In genomic region chr5:124777178-124777709, GRCm38 (mm10) we compare ENCODE assay signal across 9 mouse cellular contexts. TPM values are rescaled to one million over a fixed set of nuclear protein-coding genes. Genes with fewer than 3 reads are reported as not detected.
A peak's percentile ranks its signal among the peaks of the same experiment; 100 is the strongest.
DNase-seq lines count a peak whose midpoint lies in the region; ATAC-seq and TF ChIP-seq lines count a peak whose summit lies in the region.
"Had no signal": no experiment of that assay in that cellular context is flagged by ENCODE, and none has a peak within 500 bp of the region (broad histone marks: within the 10 kb centered on the region; RNA-seq: fewer than 3 reads in every experiment).

No protein-coding gene starts in this region.

- H3K9me3 ChIP-seq in liver, embryonic 12.5 days (replicated peaks) = 0 out of 2 replicates have a peak, but pooled peaks cover 7% of the 10 kb centered on the region
- no peaks in the 10 kb centered on the region for H3K9me3 ChIP-seq in forebrain, embryonic 16.5 days (ENCODE audit: control insufficient read depth, low read length)
- H3K9me3 ChIP-seq: heart, embryonic 15.5 days had no signal

- intact Hi-C loops in left cerebral cortex, postnatal 10 days (cut with DNase I) = no loop called here

- no peak for ATAC-seq in liver, embryonic 12.5 days
- ATAC-seq in Patski = no peak
- no peak for ATAC-seq in forebrain, embryonic 16.5 days

- H3K36me3 ChIP-seq in liver, adult 2 months (ENCODE audit: control insufficient read depth, insufficient read depth, low read length) = no peaks in the 10 kb centered on the region
- H3K36me3 ChIP-seq in liver, embryonic 12.5 days = no peaks in the 10 kb centered on the region
- H3K36me3 ChIP-seq in forebrain, embryonic 16.5 days (ENCODE audit: control insufficient read depth, insufficient read depth) = no peaks in the 10 kb centered on the region
- H3K36me3 ChIP-seq: heart, embryonic 15.5 days had no signal

- in situ Hi-C loops in Patski (cut with MboI; ENCODE audit: low pct_unique_long_range_greater_than_20kb) = loop anchor here (5.0 kb wide), 1 partner anchor 95 kb away; no protein-coding TSS in a partner anchor

- no peak overlapping the region for H3K9ac ChIP-seq in liver, adult 2 months (ENCODE audit: low read depth, low read length)
- H3K9ac ChIP-seq in liver, embryonic 12.5 days = no peak overlapping the region
- no peak overlapping the region for H3K9ac ChIP-seq in forebrain, embryonic 16.5 days (replicated peaks; ENCODE audit: low read depth, low read length)
- H3K9ac ChIP-seq: heart, embryonic 15.5 days had no signal

- 62% methylated on average over 6 of the region's 6 CpGs for WGBS in liver, adult 2 months
- WGBS in liver, embryonic 12.5 days (ENCODE audit: insufficient replicate concordance) = 45% methylated on average over 6 of the region's 6 CpGs
- 59% methylated on average over 6 of the region's 6 CpGs for WGBS in forebrain, embryonic 16.5 days

- no peak overlapping the region for H3K27ac ChIP-seq in liver, adult 2 months (replicated peaks; ENCODE audit: insufficient read depth, low read depth, low read length)
- H3K27ac ChIP-seq in liver, embryonic 12.5 days = no peak overlapping the region
- H3K27ac ChIP-seq in forebrain, embryonic 16.5 days (ENCODE audit: low read length) = no peak overlapping the region
- H3K27ac ChIP-seq: heart, embryonic 15.5 days had no signal

- no peak overlapping the region for H3K4me3 ChIP-seq in liver, adult 2 months (ENCODE audit: insufficient read depth, low read depth, low read length)
- H3K4me3 ChIP-seq in liver, embryonic 12.5 days = no peak overlapping the region
- no peak overlapping the region for H3K4me3 ChIP-seq in forebrain, embryonic 16.5 days (replicated peaks; ENCODE audit: low read length)
- H3K4me3 ChIP-seq: heart, embryonic 15.5 days had no signal

- no peaks in the 10 kb centered on the region for H3K27me3 ChIP-seq in liver, adult 2 months (ENCODE audit: control insufficient read depth, insufficient read depth, low read length)
- no peaks in the 10 kb centered on the region for H3K27me3 ChIP-seq in liver, embryonic 12.5 days (replicated peaks)
- no peaks in the 10 kb centered on the region for H3K27me3 ChIP-seq in Patski
- no peaks in the 10 kb centered on the region for H3K27me3 ChIP-seq in forebrain, embryonic 16.5 days (replicated peaks; ENCODE audit: control insufficient read depth, insufficient read depth, low read length)

- TF ChIP-seq CTCF in liver, adult 2 months (IDR thresholded peaks at IDR 0.05; ENCODE audit: low read depth, low read length) = peak; percentile 78
- peak; percentile 98 for TF ChIP-seq CTCF in Patski (IDR thresholded peaks at IDR 0.05)

- TF ChIP-seq POLR2A in liver, adult 2 months (IDR thresholded peaks at IDR 0.05; ENCODE audit: extremely low read depth, insufficient read depth, low read length) = no peak

- DNase-seq in liver, adult 2 months (ENCODE audit: extremely low read depth, low read depth, low spot score) = peak; percentile 22
- peak; percentile 30 for DNase-seq in Patski (ENCODE audit: low read depth, low spot score)
- peak; percentile 78 for DNase-seq in cerebellum, adult 9-11 months
- DNase-seq in gastrocnemius, postnatal 4 days (ENCODE audit: low spot score in 2 of 2) = peak; percentile 40 to 62
- DNase-seq in left cerebral cortex, postnatal 10 days (ENCODE audit: extremely low spot score in 1 of 2, low spot score in 2 of 2) = peak; percentile 12 to 70
- DNase-seq in retina, embryonic 14.5 days (ENCODE audit: low spot score) = peak; percentile 81

- no peaks in the 10 kb centered on the region for H3K4me1 ChIP-seq in liver, adult 2 months (ENCODE audit: control insufficient read depth, insufficient read depth, low read length)
- H3K4me1 ChIP-seq in liver, embryonic 12.5 days = no peaks in the 10 kb centered on the region
- no peaks in the 10 kb centered on the region for H3K4me1 ChIP-seq in forebrain, embryonic 16.5 days (replicated peaks; ENCODE audit: control insufficient read depth, insufficient read depth, low read length)
- H3K4me1 ChIP-seq: heart, embryonic 15.5 days had no signal

- H3K4me2 ChIP-seq in liver, embryonic 12.5 days = no peak overlapping the region
- H3K4me2 ChIP-seq in forebrain, embryonic 16.5 days (ENCODE audit: low read length) = no peak overlapping the region
- H3K4me2 ChIP-seq: heart, embryonic 15.5 days had no signal

- no peaks in the 10 kb centered on the region for H3K79me2 ChIP-seq in liver, adult 2 months (ENCODE audit: control insufficient read depth, insufficient read depth, low read length)

- POLR2A ChIA-PET in Patski (lab: Charles Lee) = interaction anchor here (1.0 kb wide), 1 partner anchor 91 kb away, joined by 3 read pairs; no protein-coding TSS in a partner anchor

- CTCF ChIA-PET in Patski (lab: Charles Lee) = interaction anchor here (0.6 to 3.6 kb wide), 13 partner anchors 9 to 122 kb away, joined by 3 to 22 read pairs (median 3); no protein-coding TSS in a partner anchor

RNA-seq across cellular contexts. Expression of gene Dnah10, which starts 52.4 kb away (rescaled TPM):
- total RNA-seq in liver, adult 2 months (2014; rRNA removed) = not detected in 2 replicates
- polyA plus RNA-seq in liver, adult 2 months (2012; rRNA removed) = 0.02 TPM in 1 of 2 replicates, not detected in the other
- 0.01 TPM in 2 replicates for polyA plus RNA-seq in liver, embryonic 12.5 days (2016; fragmentation: Nextera tagmentation; extraction: Ambion mirVana)
- polyA plus RNA-seq in Patski (2021) = 0.03 TPM
- under 1 TPM; 0.10 TPM for total RNA-seq in gastrocnemius, postnatal 4 days (2021)
- total RNA-seq in left cerebral cortex, postnatal 10 days (2021) = under 1 TPM; 0.75 to 0.90 TPM
- 0.17 and 0.22 TPM in 2 replicates for polyA plus RNA-seq in forebrain, embryonic 16.5 days (2015; fragmentation: Nextera tagmentation; extraction: Ambion mirVana)

Comparison
In these comparisons a context has a peak if more than half of its experiments do, and no peak if none do; other contexts are left out.
1. DNase-seq: peak in every context shown above with its lines; median percentile 81 in retina, embryonic 14.5 days; 78 in cerebellum, adult 9-11 months; 51 in gastrocnemius, postnatal 4 days; 41 in left cerebral cortex, postnatal 10 days; 30 in Patski; 22 in liver, adult 2 months.